11 mouse cellular contexts compared by ENCODE assay signal in the genomic region with DNA sequence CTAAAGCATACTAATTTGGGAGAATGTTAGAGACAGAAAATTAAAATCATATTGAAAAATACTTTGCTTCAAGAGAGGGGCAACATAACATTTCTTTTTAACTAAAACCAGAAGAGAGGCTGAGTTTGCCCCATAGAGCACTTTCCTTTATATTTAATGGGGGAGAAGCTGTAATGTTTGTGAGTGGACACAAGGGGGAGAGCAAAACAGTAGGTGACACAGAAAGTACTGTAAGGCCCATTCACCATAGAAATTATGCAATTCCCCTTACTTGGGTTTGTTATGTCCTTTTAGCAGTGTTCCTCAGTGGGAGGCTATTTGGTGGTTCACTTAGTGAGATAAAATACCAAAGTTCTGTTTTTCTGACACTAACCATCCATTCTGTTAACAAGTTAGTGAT. TPM values are rescaled to one million over a fixed set of nuclear protein-coding genes. Genes with fewer than 3 reads are reported as not detected.
DNase-seq lines count a peak whose midpoint lies in the region; ATAC-seq and TF ChIP-seq lines count a peak whose summit lies in the region.
"Had no signal": no experiment of that assay in that cellular context is flagged by ENCODE, and none has a peak within 500 bp of the region (broad histone marks: within the 10 kb centered on the region; RNA-seq: fewer than 3 reads in every experiment).

No protein-coding gene starts in this region.

- H3K4me1 ChIP-seq in cerebellum, adult 2 months (ENCODE audit: control insufficient read depth, insufficient read depth, low read length): no peaks in the 10 kb centered on the region
- no peaks in the 10 kb centered on the region for H3K4me1 ChIP-seq in intestine, embryonic 15.5 days (replicated peaks)
- no peaks in the 10 kb centered on the region for H3K4me1 ChIP-seq in intestine, embryonic 16.5 days (ENCODE audit: control insufficient read depth, insufficient read depth, low read length)
- H3K4me1 ChIP-seq: limb, embryonic 13.5 days had no signal

- H3K36me3 ChIP-seq in intestine, embryonic 15.5 days: no peaks in the 10 kb centered on the region
- H3K36me3 ChIP-seq in intestine, embryonic 16.5 days (ENCODE audit: control insufficient read depth, insufficient read depth, low read length): no peaks in the 10 kb centered on the region
- H3K36me3 ChIP-seq: limb, embryonic 13.5 days had no signal

- H3K4me3 ChIP-seq in cerebellum, adult 2 months (replicated peaks; ENCODE audit: insufficient read depth, low read depth, low read length): no peak overlapping the region
- H3K4me3 ChIP-seq in intestine, embryonic 15.5 days (replicated peaks): no peak overlapping the region
- no peak overlapping the region for H3K4me3 ChIP-seq in intestine, embryonic 16.5 days (ENCODE audit: low read length)
- H3K4me3 ChIP-seq: limb, embryonic 13.5 days had no signal

- no peak overlapping the region for H3K27ac ChIP-seq in cerebellum, adult 2 months (ENCODE audit: insufficient read depth, low read length)
- H3K27ac ChIP-seq in intestine, embryonic 15.5 days: no peak overlapping the region
- H3K27ac ChIP-seq in intestine, embryonic 16.5 days (ENCODE audit: low read length): no peak overlapping the region
- H3K27ac ChIP-seq: limb, embryonic 13.5 days had no signal

- DNase-seq in cerebellum, adult 2 months: peak in 1 of 2 experiments; percentile 5
- DNase-seq in cerebellum, adult 11 months: no peak
- DNase-seq in 3T3-L1 (ENCODE audit: low read depth, low spot score): peak; percentile 67
- DNase-seq in embryo, embryonic 11 days: peak; percentile 20
- DNase-seq in adrenal gland, adult 2 months: no peak
- DNase-seq in ovary, postnatal 14 days (ENCODE audit: low spot score): no peak
- DNase-seq: thymus, postnatal 25 days had no signal

- H3K9me3 ChIP-seq in intestine, embryonic 15.5 days: no peaks in the 10 kb centered on the region
- no peaks in the 10 kb centered on the region for H3K9me3 ChIP-seq in intestine, embryonic 16.5 days (ENCODE audit: control insufficient read depth, low read length)
- H3K9me3 ChIP-seq: limb, embryonic 13.5 days had no signal

- TF ChIP-seq CTCF in cerebellum, adult 2 months (IDR thresholded peaks at IDR 0.05; ENCODE audit: borderline replicate concordance, insufficient read depth, low read depth, low read length): peak; percentile 42; the same call in 1 of the 2 replicates

- H3K9ac ChIP-seq in intestine, embryonic 15.5 days: no peak overlapping the region
- H3K9ac ChIP-seq in intestine, embryonic 16.5 days (ENCODE audit: low read depth, low read length): no peak overlapping the region
- H3K9ac ChIP-seq: limb, embryonic 13.5 days had no signal

- no peaks in the 10 kb centered on the region for H3K27me3 ChIP-seq in cerebellum, adult 2 months (ENCODE audit: control insufficient read depth, insufficient read depth, low read length)
- no peaks in the 10 kb centered on the region for H3K27me3 ChIP-seq in intestine, embryonic 15.5 days (replicated peaks)
- no peaks in the 10 kb centered on the region for H3K27me3 ChIP-seq in intestine, embryonic 16.5 days (replicated peaks; ENCODE audit: control insufficient read depth, insufficient read depth, low read length)
- H3K27me3 ChIP-seq: limb, embryonic 13.5 days had no signal

- no peak for TF ChIP-seq POLR2A in cerebellum, adult 2 months (IDR thresholded peaks at IDR 0.05; ENCODE audit: borderline replicate concordance, insufficient read depth, low read length)

- peak; percentile 41; the same call in 1 of the 2 replicates for ATAC-seq in intestine, embryonic 15.5 days
- ATAC-seq in intestine, embryonic 16.5 days: no peak

- no peak overlapping the region for H3K4me2 ChIP-seq in intestine, embryonic 15.5 days (replicated peaks)
- H3K4me2 ChIP-seq in intestine, embryonic 16.5 days (ENCODE audit: low read depth, low read length): no peak overlapping the region
- H3K4me2 ChIP-seq: limb, embryonic 13.5 days had no signal

RNA-seq across cellular contexts. Expression of a gene that starts 14.7 kb away (rescaled TPM):
- polyA plus RNA-seq in cerebellum, adult 2 months (2012; rRNA removed): not detected in 2 replicates
- not detected in 2 replicates for polyA plus RNA-seq in intestine, embryonic 15.5 days (2015; fragmentation: Nextera tagmentation; extraction: Ambion mirVana)
- not detected in 2 replicates for polyA plus RNA-seq in intestine, embryonic 16.5 days (2015; fragmentation: Nextera tagmentation; extraction: Ambion mirVana)
- not detected for total RNA-seq in adrenal gland, adult 2 months (2021)
- polyA plus RNA-seq in adrenal gland, adult 2 months (2012; rRNA removed): not detected in 2 replicates
- polyA plus RNA-seq: heart, embryonic 14.5 days; limb, embryonic 13.5 days had no signal

RNA-seq across cellular contexts. Expression of a gene that starts 32.8 kb away (rescaled TPM):
- polyA plus RNA-seq in cerebellum, adult 2 months (2012; rRNA removed): 0.55 and 0.87 TPM in 2 replicates
- polyA plus RNA-seq in intestine, embryonic 15.5 days (2015; fragmentation: Nextera tagmentation; extraction: Ambion mirVana): 6.0 and 6.4 TPM in 2 replicates
- 5.4 and 5.6 TPM in 2 replicates for polyA plus RNA-seq in intestine, embryonic 16.5 days (2015; fragmentation: Nextera tagmentation; extraction: Ambion mirVana)
- 10 to 100 TPM; 10.6 to 14.6 TPM for total RNA-seq in adrenal gland, adult 2 months (2021)
- polyA plus RNA-seq in adrenal gland, adult 2 months (2012; rRNA removed): 1.4 and 3.4 TPM in 2 replicates

Comparison
In these comparisons a context has a peak if more than half of its experiments do, and no peak if none do; other contexts are left out.
1. DNase-seq: peak in 3T3-L1 (single experiment) and embryo, embryonic 11 days (single experiment); none in cerebellum, adult 11 months (single experiment), adrenal gland, adult 2 months (single experiment) and ovary, postnatal 14 days (single experiment).